Comparison of ENCODE assay signal across 8 mouse cellular contexts in genomic region chr2:118658457-118658856, GRCm38 (mm10). TPM values are rescaled to one million over a fixed set of nuclear protein-coding genes. Genes with fewer than 3 reads are reported as not detected.
DNase-seq lines count a peak whose midpoint lies in the region; ATAC-seq and TF ChIP-seq lines count a peak whose summit lies in the region.

No protein-coding gene starts in this region.

- peak overlapping the region; percentile 68 for H3K9ac ChIP-seq in MEL (ENCODE audit: control insufficient read depth, low read depth, low read length, poor library complexity, severe bottlenecking)
- H3K9ac ChIP-seq in intestine, embryonic 15.5 days = no peak overlapping the region

- no peaks in the 10 kb centered on the region for H3K9me3 ChIP-seq in MEL (replicated peaks; ENCODE audit: insufficient read depth, low read length)
- no peaks in the 10 kb centered on the region for H3K9me3 ChIP-seq in intestine, embryonic 15.5 days

- WGBS in intestine, embryonic 15.5 days = 31% methylated on average over 4 of the region's 4 CpGs

- peak; percentile 91 for DNase-seq in heart, adult 11 months
- no peak for DNase-seq in heart, postnatal 10 days
- peak; percentile 93 for DNase-seq in MEL (ENCODE audit: low read depth, low spot score)
- no peak for DNase-seq in B cell, adult 2 months
- no peak for DNase-seq in left cerebral cortex, postnatal 36 days (ENCODE audit: low spot score in 2 of 2)
- no peak for DNase-seq in left cerebral cortex, adult 18-20 months (ENCODE audit: low spot score in 2 of 2)

- peak overlapping the region; percentile 99 for H3K27ac ChIP-seq in MEL (ENCODE audit: control insufficient read depth, low read depth, low read length)
- peak overlapping the region; percentile 33; the same call in 1 of the 2 replicates for H3K27ac ChIP-seq in intestine, embryonic 15.5 days

- no peaks in the 10 kb centered on the region for H3K27me3 ChIP-seq in MEL (ENCODE audit: control insufficient read depth in 1 of 2, insufficient read depth in 2 of 2, low read length in 2 of 2)
- H3K27me3 ChIP-seq in intestine, embryonic 15.5 days (replicated peaks) = peaks cover 7% of the 10 kb centered on the region; the same call in 1 of the 2 replicates

- TF ChIP-seq EP300 in MEL (IDR thresholded peaks at IDR 0.05; ENCODE audit: low read depth in 1 of 2, low read length in 2 of 2) = 0 out of 4 replicates have a peak, but pooled peaks of 1 of the 2 experiments have one; percentile 21

- peak; percentile 85 for ATAC-seq in intestine, embryonic 15.5 days
- ATAC-seq in megakaryocyte progenitor cell, adult 5-6 weeks (replicated peaks; ENCODE audit: poor library complexity) = peak; percentile 56

- TF ChIP-seq CTCF in MEL (IDR thresholded peaks at IDR 0.05 in 2 of 3, conservative IDR thresholded peaks at IDR 0.05 in 1 of 3; ENCODE audit: control insufficient read depth in 1 of 3, insufficient read depth in 1 of 3, low read depth in 2 of 3, low read length in 3 of 3, poor library complexity in 1 of 3, severe bottlenecking in 1 of 3) = no peak

- TF ChIP-seq RAD21 in MEL (IDR thresholded peaks at IDR 0.05; ENCODE audit: low read depth, low read length) = no peak

- no peak overlapping the region for H3K4me2 ChIP-seq in intestine, embryonic 15.5 days (replicated peaks)

- H3K36me3 ChIP-seq in MEL (ENCODE audit: control insufficient read depth in 1 of 2, insufficient read depth in 2 of 2, low read length in 2 of 2) = peaks cover 0 to 31% of the 10 kb centered on the region in 2 experiments; a peak in 2 of 4 replicates
- no peaks in the 10 kb centered on the region for H3K36me3 ChIP-seq in intestine, embryonic 15.5 days

- TF ChIP-seq POLR2A in MEL (IDR thresholded peaks at IDR 0.05; ENCODE audit: control insufficient read depth in 1 of 2, insufficient read depth in 1 of 2, low read depth in 1 of 2, low read length in 2 of 2, poor library complexity in 1 of 2) = peak in 1 of 2 experiments; percentile 81; a peak in 3 of 4 replicates

- H3K4me3 ChIP-seq in MEL (ENCODE audit: control insufficient read depth in 1 of 2, insufficient read depth in 1 of 2, low read depth in 2 of 2, low read length in 2 of 2) = peak overlapping the region; percentile 21 to 42
- no peak overlapping the region for H3K4me3 ChIP-seq in intestine, embryonic 15.5 days (replicated peaks)

- H3K4me1 ChIP-seq in MEL (ENCODE audit: control insufficient read depth in 1 of 2, insufficient read depth in 2 of 2, low read length in 2 of 2) = peaks cover 19 to 42% of the 10 kb centered on the region in 2 experiments
- H3K4me1 ChIP-seq in intestine, embryonic 15.5 days (replicated peaks) = peaks cover 45% of the 10 kb centered on the region

- intact Hi-C loops in heart, postnatal 10 days (cut with DNase I) = no loop called here
- intact Hi-C loops in left cerebral cortex, postnatal 36 days (cut with DNase I) = no loop called here

- peaks cover 2% of the 10 kb centered on the region for H3K79me2 ChIP-seq in MEL (ENCODE audit: control insufficient read depth, insufficient read depth, low read length, poor library complexity)

TF ChIP-seq in MEL, 35 proteins besides CTCF, POLR2A, EP300 and RAD21:
- no peak for TF ChIP-seq UBTF (IDR thresholded peaks at IDR 0.05; ENCODE audit: borderline replicate concordance, insufficient read depth, low read depth, low read length)
- 0 out of 2 replicates have a peak, but pooled peaks have one; percentile 52 for TF ChIP-seq ETS1 (IDR thresholded peaks at IDR 0.05; ENCODE audit: low read depth, low read length)
- TF ChIP-seq TCF12 (IDR thresholded peaks at IDR 0.05; ENCODE audit: low read depth, low read length) = peak; percentile 43
- TF ChIP-seq CHD1 (IDR thresholded peaks at IDR 0.05; ENCODE audit: low read depth, low read length) = no peak
- TF ChIP-seq ZC3H11A (IDR thresholded peaks at IDR 0.05; ENCODE audit: low read depth, low read length) = no peak
- TF ChIP-seq GATA1 (IDR thresholded peaks at IDR 0.05; ENCODE audit: low read depth, low read length) = no peak
- TF ChIP-seq TBP (IDR thresholded peaks at IDR 0.05; ENCODE audit: low read depth, low read length) = peak; percentile 70
- peak; percentile 87 for TF ChIP-seq USF1 (IDR thresholded peaks at IDR 0.05; ENCODE audit: low read depth, low read length)
- no peak for TF ChIP-seq ZKSCAN1 (IDR thresholded peaks at IDR 0.05; ENCODE audit: low read depth, low read length)
- TF ChIP-seq USF2 (IDR thresholded peaks at IDR 0.05; ENCODE audit: borderline replicate concordance in 1 of 2, insufficient read depth in 1 of 2, low read depth in 1 of 2, low read length in 2 of 2) = no peak
- no peak for TF ChIP-seq HCFC1 (IDR thresholded peaks at IDR 0.05; ENCODE audit: low read depth, low read length)
- no peak for TF ChIP-seq ZMIZ1 (IDR thresholded peaks at IDR 0.05; ENCODE audit: low read depth, low read length)
- TF ChIP-seq MYC (IDR thresholded peaks at IDR 0.05; ENCODE audit: low read depth, low read length) = peak; percentile 89
- TF ChIP-seq TAL1 (IDR thresholded peaks at IDR 0.05; ENCODE audit: low read length) = no peak
- no peak for TF ChIP-seq RCOR1 (IDR thresholded peaks at IDR 0.05; ENCODE audit: low read depth, low read length)
- TF ChIP-seq NELFE (IDR thresholded peaks at IDR 0.05; ENCODE audit: low read depth, low read length) = peak; percentile 58
- peak; percentile 94 for TF ChIP-seq MAX (IDR thresholded peaks at IDR 0.05; ENCODE audit: low read length)
- TF ChIP-seq E2F4 (IDR thresholded peaks at IDR 0.05; ENCODE audit: borderline replicate concordance, low read depth, low read length) = no peak
- TF ChIP-seq POLR2AphosphoS2 (IDR thresholded peaks at IDR 0.05; ENCODE audit: low read length) = peak; percentile 83
- TF ChIP-seq SMC3 (IDR thresholded peaks at IDR 0.05; ENCODE audit: low read depth, low read length) = no peak
- peak; percentile 76 for TF ChIP-seq MXI1 (IDR thresholded peaks at IDR 0.05; ENCODE audit: low read depth, low read length)
TF ChIP-seq in MEL: peak in this region for 9.

RNA-seq across cellular contexts. Expression of gene Pak6, which starts 4.6 kb away (rescaled TPM):
- total RNA-seq in heart, postnatal 10 days (2021) = 10 to 100 TPM; 13.5 to 15.3 TPM
- 14.2 and 25.4 TPM in 2 replicates for total RNA-seq in MEL (2012; rRNA removed)
- polyA plus RNA-seq in MEL (2012; ENCODE audit: insufficient read depth in 1 of 2, insufficient read length in 2 of 2, low read depth in 1 of 2, low replicate concordance in 2 of 2, missing spikeins in 1 of 2) = 10 to 100 TPM in 1 of 2 experiments, not detected in 1; 25.9 TPM
- polyA plus RNA-seq in intestine, embryonic 15.5 days (2015; fragmentation: Nextera tagmentation; extraction: Ambion mirVana) = 1.8 and 1.9 TPM in 2 replicates
- total RNA-seq in megakaryocyte progenitor cell, adult 5-6 weeks (2015) = 0.07 and 0.17 TPM in 2 replicates
- total RNA-seq in megakaryocyte progenitor cell, adult 5-6 weeks (2017) = 0.21 and 0.61 TPM in 2 replicates
- 100 to 1,000 TPM in 1 of 2 experiments, 10 to 100 TPM in 1; 83.4 to 104 TPM for total RNA-seq in left cerebral cortex, postnatal 36 days (2021)
- total RNA-seq in left cerebral cortex, adult 18-20 months (2021) = 10 to 100 TPM; 79.7 to 86.4 TPM

RNA-seq across cellular contexts. Expression of gene Ankrd63, which starts 45.3 kb away (rescaled TPM):
- total RNA-seq in heart, postnatal 10 days (2021) = 1 to 10 TPM in 1 of 2 experiments, under 1 TPM in 1; 0.64 to 1.7 TPM
- total RNA-seq in MEL (2012; rRNA removed) = 0.08 and 0.10 TPM in 2 replicates
- under 1 TPM in 1 of 2 experiments, not detected in 1; 0.53 TPM for polyA plus RNA-seq in MEL (2012; ENCODE audit: insufficient read depth in 1 of 2, insufficient read length in 2 of 2, low read depth in 1 of 2, low replicate concordance in 2 of 2, missing spikeins in 1 of 2)
- 0.30 TPM in 2 replicates for polyA plus RNA-seq in intestine, embryonic 15.5 days (2015; fragmentation: Nextera tagmentation; extraction: Ambion mirVana)
- 0.61 and 0.89 TPM in 2 replicates for total RNA-seq in megakaryocyte progenitor cell, adult 5-6 weeks (2015)
- 0.33 and 0.84 TPM in 2 replicates for total RNA-seq in megakaryocyte progenitor cell, adult 5-6 weeks (2017)
- total RNA-seq in left cerebral cortex, postnatal 36 days (2021) = 10 to 100 TPM; 20.0 to 32.2 TPM
- 10 to 100 TPM; 27.5 to 33.7 TPM for total RNA-seq in left cerebral cortex, adult 18-20 months (2021)

Comparison
In these comparisons a context has a peak if more than half of its experiments do, and no peak if none do; other contexts are left out.
1. DNase-seq: peak in heart, adult 11 months (single experiment) and MEL (single experiment); none in heart, postnatal 10 days (0 of 2), B cell, adult 2 months (0 of 2), left cerebral cortex, postnatal 36 days (0 of 2) and left cerebral cortex, adult 18-20 months (0 of 2).
2. RNA of gene Ankrd63, which starts 45.3 kb away (total RNA-seq): 27.5 to 33.7 TPM in left cerebral cortex, adult 18-20 months and 20.0 to 32.2 TPM in left cerebral cortex, postnatal 36 days; 0.64 to 1.7 TPM in heart, postnatal 10 days, 0.33 to 0.89 TPM in megakaryocyte progenitor cell, adult 5-6 weeks and 0.08 to 0.10 TPM in MEL; every median in the first group is over 4 times any median in the second.